Mouse (Mus musculus) heart, postnatal 25 days (tissue): ENCODE results near the gene Luzp1. TPM values are rescaled to one million over a fixed set of nuclear protein-coding genes. Genes with fewer than 3 reads are reported as not detected.

Source experiments
- DNase-seq: peaks from one replicate; pipeline ENCODE4 v3.0.0; 2022; ENCODE audit warnings: low spot score
- intact Hi-C: fragments of 180-260 bp; cut with DNase I; formaldehyde crosslinking; loops from one replicate; pipeline ENCODE4 v1.15.1; 2025
- total RNA-seq, 2 experiments: library from RNA; stranded (reverse); gene quantifications; 2 replicates each; pipeline ENCODE4 v1.2.3; 2021

Luzp1 gene
- 10 to 100 TPM; 43.4 to 50.2 TPM for total RNA-seq

DNA sequence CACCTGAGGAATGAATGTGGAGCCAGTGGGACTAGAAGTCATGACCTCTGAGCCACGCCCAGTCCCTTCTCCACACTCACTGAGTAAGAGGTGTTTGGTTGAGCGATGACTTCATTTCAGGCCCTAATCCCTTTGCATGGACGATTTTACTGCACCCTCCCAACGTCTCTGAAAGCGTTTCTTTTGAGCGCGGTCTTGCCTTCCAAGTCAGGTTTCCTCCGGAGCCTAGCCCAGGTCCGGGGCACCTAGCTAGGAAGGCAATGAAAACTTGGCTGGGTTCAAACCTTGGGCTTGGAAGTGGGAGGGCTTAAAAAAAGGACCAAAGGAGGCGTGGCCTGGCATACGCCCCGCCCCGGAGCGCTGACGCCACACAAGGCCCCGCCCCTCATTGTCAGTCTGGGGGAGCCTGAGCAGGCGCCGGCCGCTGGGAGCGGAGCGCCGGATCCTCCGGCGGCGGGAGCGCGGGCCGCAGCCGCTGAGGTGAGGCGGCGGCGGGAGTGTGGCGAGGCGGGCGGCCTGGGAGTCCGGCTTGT, at the start of gene Luzp1:
Gene Luzp1, plus strand, starts transcription at position 391 of the 533 bp plus-strand sequence.
- peak; percentile 92 for DNase-seq
- intact Hi-C loops: loop anchor here (10.0 kb wide), 1 partner anchor 325 kb away; the partner anchor contains the start of gene Id3

DNA sequence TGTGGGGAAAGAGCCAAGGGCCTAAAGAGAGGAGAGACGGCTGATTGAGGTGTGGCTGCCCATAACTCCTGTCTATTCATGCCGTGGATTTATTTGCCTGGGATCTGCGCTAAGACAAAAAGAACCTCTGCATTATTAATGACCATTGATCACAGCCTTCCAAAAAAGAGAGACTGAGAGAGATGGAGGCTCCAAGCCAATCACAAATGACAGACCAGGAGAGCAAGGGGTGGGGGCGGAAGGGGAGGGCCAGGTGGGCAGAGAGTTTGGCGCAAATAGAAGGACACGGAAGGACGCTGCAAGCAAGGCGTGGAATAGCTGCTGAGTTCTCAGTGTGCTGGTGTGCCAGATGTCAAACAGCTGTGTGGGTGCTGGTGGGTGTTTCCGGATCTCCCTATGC, 46.3 kb upstream of the Luzp1 start, which contains the start of gene Htr1d:
Gene Htr1d, plus strand, starts transcription at position 301 of the 400 bp plus-strand sequence.
- DNase-seq: no peak
- intact Hi-C loops: no loop called here

- DNase-seq: no peak
- intact Hi-C loops: no loop called here
Observed at GRCm38 (mm10) chr4:136424120-136424999, 45.2 kb upstream of the Luzp1 start.

DNA sequence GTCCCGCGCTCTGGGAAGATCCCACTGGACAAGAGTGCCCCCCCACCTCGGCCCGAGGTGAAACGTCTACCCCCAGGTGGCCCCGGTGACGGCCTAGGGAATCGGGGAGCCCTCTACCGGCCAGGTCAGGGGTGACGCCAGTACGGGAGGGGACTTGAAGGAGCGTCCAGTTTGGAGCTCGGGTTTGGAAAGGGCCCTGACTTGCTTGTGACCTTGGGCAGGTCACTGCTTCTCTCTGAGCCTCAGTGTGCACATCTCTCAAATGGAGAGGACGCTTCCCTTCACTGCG, 44.6 kb upstream of the Luzp1 start:
- no peak for DNase-seq
- intact Hi-C loops: no loop called here

- intact Hi-C loops: loop anchor here (2.0 kb wide), 1 partner anchor 190 kb away; no protein-coding TSS in a partner anchor
- no peak for DNase-seq
Observed at GRCm38 (mm10) chr4:136430609-136431375, 38.8 kb upstream of the Luzp1 start.

DNA sequence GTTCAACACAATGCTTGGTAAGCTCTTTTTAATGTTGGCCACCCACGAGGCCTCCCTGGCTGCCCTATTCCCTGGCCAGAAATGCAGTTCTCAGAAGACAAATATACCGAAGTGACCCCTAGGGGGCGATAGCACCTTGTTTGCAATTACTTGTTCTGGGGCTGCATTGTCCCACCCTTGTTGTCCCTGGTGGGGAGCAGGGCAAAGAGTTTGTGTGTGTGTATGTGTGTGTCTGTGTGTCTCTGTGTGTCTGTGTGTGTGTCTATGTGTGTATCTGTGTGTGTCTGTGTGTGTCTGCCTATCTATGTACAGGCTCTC, 38.2 kb upstream of the Luzp1 start:
- intact Hi-C loops: loop anchor here (2.0 kb wide), 1 partner anchor 189 kb away; no protein-coding TSS in a partner anchor
- DNase-seq: no peak

DNA sequence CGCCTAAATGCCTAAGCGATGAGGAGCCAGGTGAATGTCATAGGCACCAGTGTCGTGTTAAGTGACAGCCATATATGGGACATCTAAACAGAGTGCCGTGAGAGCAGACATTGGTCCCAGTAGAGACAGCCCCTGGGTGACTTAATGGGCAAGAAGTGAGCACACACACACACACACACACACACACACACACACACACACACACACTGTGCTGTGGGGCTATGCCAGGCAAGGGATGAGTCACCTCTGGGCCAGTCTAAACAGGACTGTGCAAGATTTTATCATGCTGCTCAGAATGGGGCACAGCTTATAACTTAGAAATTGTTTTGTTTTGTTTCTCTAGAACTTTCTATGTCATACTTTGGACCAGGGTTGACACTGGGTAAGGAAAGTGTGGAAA, 35.5 kb upstream of the Luzp1 start:
- DNase-seq: no peak
- intact Hi-C loops: no loop called here

- intact Hi-C loops: no loop called here
- no peak for DNase-seq
Observed at GRCm38 (mm10) chr4:136439106-136439505, 30.5 kb upstream of the Luzp1 start.

- intact Hi-C loops: no loop called here
- DNase-seq: no peak
Observed at GRCm38 (mm10) chr4:136441354-136442043, 28.1 kb upstream of the Luzp1 start.

- no peak for DNase-seq
- intact Hi-C loops: no loop called here
Observed at GRCm38 (mm10) chr4:136444561-136444960, 25.0 kb upstream of the Luzp1 start.

GRCm38 (mm10) chr4:136449795-136450194, 19.8 kb upstream of the Luzp1 start:
- DNase-seq: no peak
- intact Hi-C loops: no loop called here

DNA sequence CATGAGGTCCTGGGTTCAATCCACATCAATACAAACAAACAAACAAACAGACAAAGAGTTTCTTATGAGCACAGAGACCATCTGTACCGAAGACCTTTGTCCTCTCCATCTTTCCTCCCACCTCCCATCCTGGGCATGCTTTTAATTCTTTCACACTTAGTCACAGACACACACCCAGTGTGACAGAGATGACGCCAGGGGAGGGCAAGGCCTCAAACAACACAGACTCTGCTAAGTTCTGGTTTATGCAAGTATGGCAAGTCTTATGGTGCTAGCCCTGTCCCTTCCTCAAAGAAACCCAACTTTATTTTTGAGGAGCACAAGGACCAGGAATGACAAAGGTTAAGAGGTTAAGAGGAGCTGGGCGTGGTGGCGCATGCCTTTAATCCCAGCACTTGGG, 19.3 kb upstream of the Luzp1 start:
- intact Hi-C loops: no loop called here
- no peak for DNase-seq

- intact Hi-C loops: no loop called here
Observed at GRCm38 (mm10) chr4:136451564-136451963, 18.0 kb upstream of the Luzp1 start.

GRCm38 (mm10) chr4:136452286-136452685, 17.3 kb upstream of the Luzp1 start:
- intact Hi-C loops: no loop called here
- no peak for DNase-seq

More at GRCm38 (mm10) chr4:136451564-136451963, 18.0 kb upstream of the Luzp1 start:
- no peak for DNase-seq

DNA sequence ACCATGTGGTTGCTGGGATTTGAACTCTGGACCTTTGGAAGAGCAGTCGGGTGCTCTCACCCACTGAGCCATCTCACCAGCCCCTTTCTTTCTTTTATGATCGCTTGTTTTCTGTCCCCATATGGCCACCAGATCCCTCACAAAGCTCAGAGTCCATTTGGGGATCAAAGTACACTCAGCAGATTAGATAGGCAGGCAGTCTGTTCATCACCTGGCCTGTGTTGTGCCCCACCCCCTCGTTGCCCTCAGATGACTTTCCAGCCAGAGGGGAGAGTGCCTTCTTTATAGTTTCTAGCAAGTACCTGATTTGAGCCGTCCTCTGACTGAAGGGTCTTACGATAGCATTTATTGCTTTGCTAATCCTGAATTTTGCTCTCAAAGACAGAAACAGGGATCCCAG, 16.8 kb upstream of the Luzp1 start:
- intact Hi-C loops: no loop called here
- no peak for DNase-seq

DNA sequence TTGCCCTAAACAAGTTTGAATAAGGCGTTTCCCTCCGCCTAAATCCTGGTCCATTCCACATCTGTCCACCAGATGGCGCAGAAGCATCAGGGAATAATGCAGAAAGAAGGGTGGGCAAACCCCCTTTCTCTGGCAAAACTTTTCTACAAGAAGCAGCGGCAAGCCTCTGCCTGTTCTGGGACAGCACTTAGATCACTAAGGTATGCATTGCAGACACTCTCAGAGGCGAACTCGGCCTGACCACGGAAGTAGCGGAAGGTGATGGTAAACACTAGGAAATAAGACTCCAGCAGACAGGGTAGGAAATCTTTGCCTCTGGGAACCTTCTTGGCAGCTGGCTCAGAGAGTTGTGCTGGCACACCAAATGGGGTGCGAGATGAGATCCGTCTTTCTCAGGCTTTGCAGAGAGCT, 14.7 kb upstream of the Luzp1 start:
- intact Hi-C loops: loop anchor here (1.0 kb wide), 2 partner anchors 71 to 166 kb away; no protein-coding TSS in a partner anchor

GRCm38 (mm10) chr4:136456516-136457218, 12.9 kb upstream of the Luzp1 start:
- DNase-seq: no peak
- intact Hi-C loops: no loop called here

More for the DNA sequence above, 14.7 kb upstream of the Luzp1 start:
- DNase-seq: peak; percentile 38

- no peak for DNase-seq
- intact Hi-C loops: no loop called here
Observed at GRCm38 (mm10) chr4:136458276-136458675, 11.3 kb upstream of the Luzp1 start.

GRCm38 (mm10) chr4:136459210-136459609, 10.4 kb upstream of the Luzp1 start:
- intact Hi-C loops: no loop called here
- DNase-seq: no peak
